Mouse (Mus musculus) neural tube, embryonic 14.5 days (tissue): ENCODE results near the gene Glis1. TPM values are rescaled to one million over a fixed set of nuclear protein-coding genes. Genes with fewer than 3 reads are reported as not detected.
A peak's percentile ranks its signal among the peaks of the same experiment; 100 is the strongest.

Experiments
- ATAC-seq: fragments of 200-750 bp; cut with Nextera tagmentation; 2 replicates; pipeline ENCODE4 v1.8.0; 2017; ENCODE audit warnings: low read depth, mild to moderate bottlenecking, moderate TSS enrichment, moderate library complexity
- H3K27ac ChIP-seq: fragments of 300-500 bp; sonication (generic); 2 replicates; pipeline ENCODE4 v1.5.1; 2014; ENCODE audit warnings: low read depth, mild to moderate bottlenecking, control low read depth, low read length, moderate library complexity, mixed read lengths
- H3K27me3 ChIP-seq: fragments of 300-500 bp; sonication (generic); 2 replicates; pipeline ENCODE4 v1.6.1; 2014; ENCODE audit warnings: low read length; ENCODE audit not compliant: control insufficient read depth, insufficient read depth
- H3K36me3 ChIP-seq: fragments of 300-500 bp; sonication (generic); 2 replicates; pipeline ENCODE4 v1.6.1; 2014; ENCODE audit warnings: low read length, mixed read lengths; ENCODE audit not compliant: control insufficient read depth, insufficient read depth
- H3K4me1 ChIP-seq: fragments of 300-500 bp; sonication (generic); 2 replicates; pipeline ENCODE4 v1.6.1; 2014; ENCODE audit warnings: low read length; ENCODE audit not compliant: control insufficient read depth, insufficient read depth
- H3K4me2 ChIP-seq: fragments of 300-500 bp; sonication (generic); 2 replicates; pipeline ENCODE4 v1.6.1; 2014; ENCODE audit warnings: mild to moderate bottlenecking, low read depth, low read length, control low read depth
- H3K4me3 ChIP-seq: fragments of 300-500 bp; sonication (generic); 2 replicates; pipeline ENCODE4 v1.5.1; 2014; ENCODE audit warnings: low read depth, low read length, control low read depth, mixed read lengths
- H3K9ac ChIP-seq: fragments of 300-500 bp; sonication (generic); replicated peaks from 2 replicates; pipeline ENCODE4 v1.6.1; 2014; ENCODE audit warnings: low read depth, mild to moderate bottlenecking, control low read depth, low read length, mixed read lengths
- H3K9me3 ChIP-seq: fragments of 300-500 bp; sonication (generic); 2 replicates; pipeline ENCODE4 v1.6.1; 2016; ENCODE audit warnings: low read length; ENCODE audit not compliant: control insufficient read depth
- WGBS: fragments of 180-500 bp; shearing (Covaris S2); extraction: QIAGEN DNeasy Blood & Tissue Kit; methylation state at CpG from one replicate; pipeline ENCODE4 v1.1.7; 2014; 5-methylcytosine and 5-hydroxymethylcytosine counted together
- polyA plus RNA-seq: library from polyadenylated mRNA; unstranded; fragments of >200 nt; fragmentation: Nextera tagmentation; extraction: Ambion mirVana; gene quantifications from 2 replicates; pipeline ENCODE4 v1.2.1, GENCODE M21; 2014

Gene Glis1
- 4.3 and 5.7 TPM in 2 replicates for polyA plus RNA-seq

DNA sequence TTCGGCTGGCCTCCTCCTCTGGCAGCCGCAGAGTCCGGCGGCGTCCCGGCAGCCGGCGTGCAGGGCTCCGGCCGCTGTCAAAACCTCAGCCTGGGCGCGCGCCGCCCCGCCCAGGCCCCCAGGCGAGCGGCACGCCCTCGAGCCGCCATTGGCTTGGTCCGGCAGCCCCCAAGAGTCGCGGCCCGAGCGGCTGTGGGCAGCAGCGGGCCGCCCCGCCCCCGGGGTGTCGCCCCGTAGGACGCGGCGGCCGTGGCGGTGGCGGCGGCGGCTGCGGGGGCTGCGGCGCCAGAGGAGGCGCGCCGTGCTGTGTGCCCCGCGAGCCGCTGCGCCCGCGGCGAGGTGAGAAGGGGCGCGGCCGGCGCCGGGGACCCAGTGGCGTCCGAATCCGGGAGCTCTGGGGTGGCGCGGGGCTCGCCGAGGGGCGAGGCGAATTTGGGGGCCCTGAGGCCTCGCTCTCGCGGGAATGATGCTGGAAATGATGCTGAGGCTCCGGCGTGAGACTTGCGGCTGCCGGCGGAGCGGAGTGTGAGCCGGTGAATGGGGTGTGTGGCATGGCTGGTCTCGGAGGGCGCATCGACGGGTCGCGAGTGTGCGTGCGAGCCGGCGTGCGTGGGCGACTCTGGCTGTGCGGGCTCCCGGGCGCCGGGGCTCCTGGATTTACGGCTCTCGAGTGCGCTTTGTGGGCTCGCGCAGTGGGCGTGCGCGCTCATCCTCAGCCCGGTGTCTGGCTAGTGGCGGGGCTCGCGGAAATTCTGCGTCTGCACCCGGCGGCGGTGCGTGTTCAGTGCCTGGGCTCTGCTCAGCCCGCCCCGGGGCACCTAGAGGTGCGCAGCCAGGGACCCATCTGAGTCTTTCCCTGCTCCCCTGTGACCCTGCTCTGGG lies at the start of gene Glis1:
TSS of gene Glis1 (plus strand) at position 236 of the 882 bp plus-strand sequence.
- peak within 1 kb of the TSS; percentile 64 for H3K4me3 ChIP-seq
- no peaks in the 10 kb centered on the region for H3K36me3 ChIP-seq
- under 1% methylated on average over 108 of the region's 112 CpGs for WGBS
- ATAC-seq, result peak; percentile 82
- peaks cover 21% of the 10 kb centered on the region for H3K27me3 ChIP-seq
- peak within 1 kb of the TSS; percentile 71 for H3K9ac ChIP-seq
- no peaks in the 10 kb centered on the region for H3K9me3 ChIP-seq
- peaks cover 4% of the 10 kb centered on the region; the same call in 1 of the 2 replicates for H3K4me1 ChIP-seq
- H3K4me2 ChIP-seq, result peak within 1 kb of the TSS; percentile 71
- H3K27ac ChIP-seq, result no peak within 1 kb of the TSS

DNA sequence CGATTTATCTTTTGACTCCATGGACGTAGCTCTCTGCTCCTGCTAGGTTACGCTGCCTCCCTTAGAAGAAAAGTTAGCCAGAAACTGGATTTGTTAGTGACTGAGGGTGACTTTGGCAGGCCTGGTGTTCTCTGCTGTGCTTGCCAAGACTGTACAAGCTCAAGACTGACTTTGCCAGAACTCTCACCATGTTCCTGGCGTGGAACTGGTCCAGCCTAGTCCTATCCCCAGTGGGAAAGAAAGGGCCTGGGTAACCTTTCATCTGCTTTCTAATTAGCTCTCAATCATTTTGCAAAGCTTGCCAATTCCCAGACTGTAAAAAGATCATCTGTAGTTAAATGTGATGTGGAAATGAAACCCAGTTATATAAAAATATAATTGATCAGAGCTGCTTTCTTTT lies 47.4 kb upstream of the Glis1 start:
- H3K9ac ChIP-seq, result no peak overlapping the region
- no peaks in the 10 kb centered on the region for H3K4me1 ChIP-seq
- no peak overlapping the region for H3K27ac ChIP-seq
- H3K9me3 ChIP-seq, result no peaks in the 10 kb centered on the region
- WGBS, result 94% methylated on average over 4 of the region's 4 CpGs
- H3K27me3 ChIP-seq, result no peaks in the 10 kb centered on the region
- no peak overlapping the region for H3K4me2 ChIP-seq
- peaks cover 10% of the 10 kb centered on the region; the same call in 1 of the 2 replicates for H3K36me3 ChIP-seq
- ATAC-seq, result no peak
- no peak overlapping the region for H3K4me3 ChIP-seq

DNA sequence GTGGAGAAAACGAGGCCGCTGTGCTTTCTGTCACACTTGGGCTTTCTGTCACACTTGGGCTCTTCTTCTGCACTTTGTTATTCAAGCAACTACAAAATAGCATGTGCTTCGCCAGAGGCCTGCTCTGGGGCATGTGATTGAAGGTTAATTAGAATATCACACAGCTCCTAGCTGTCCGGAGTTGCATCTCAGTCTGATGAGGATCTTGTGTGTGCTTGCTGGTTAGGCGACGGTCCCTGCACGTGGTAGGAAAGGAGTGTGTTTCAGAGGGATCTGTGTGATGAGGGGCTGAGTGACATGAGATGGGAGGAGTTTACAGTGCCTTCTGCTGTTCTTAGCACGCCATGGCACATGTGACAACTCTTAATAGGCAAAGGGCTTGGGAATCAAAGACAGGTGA lies 46.9 kb upstream of the Glis1 start:
- Histone ChIP-seq H3K36me3 (peaks cover 10% of the 10 kb centered on the region; the same call in 1 of the 2 replicates), H3K4me1 (no peaks in the 10 kb centered on the region), H3K9me3 (no peaks in the 10 kb centered on the region), H3K4me2 (no peak overlapping the region), H3K4me3 (no peak overlapping the region), H3K27me3 (no peaks in the 10 kb centered on the region), H3K27ac (no peak overlapping the region), H3K9ac (no peak overlapping the region)
- WGBS, result 94% methylated on average over 8 of the region's 8 CpGs
- no peak for ATAC-seq

DNA sequence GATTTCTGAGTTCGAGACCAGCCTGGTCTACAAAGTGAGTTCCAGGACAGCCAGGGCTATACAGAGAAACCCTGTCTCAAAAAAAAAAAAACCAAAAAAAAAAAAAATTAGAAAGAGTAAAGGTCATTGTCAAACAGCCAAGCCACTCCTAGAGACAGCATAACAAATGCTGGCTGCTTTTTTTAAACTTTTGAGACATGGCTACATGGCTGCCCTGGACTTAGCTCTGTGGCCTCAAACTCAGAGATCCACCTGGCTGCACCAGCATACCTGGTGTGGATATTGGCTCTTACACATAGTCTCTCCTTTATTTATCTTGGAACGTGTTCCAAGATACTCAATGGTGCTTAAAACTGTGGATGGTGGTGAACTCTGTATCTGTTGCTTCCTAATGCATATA lies 46.1 kb upstream of the Glis1 start:
- H3K4me1 ChIP-seq, result no peaks in the 10 kb centered on the region
- H3K36me3 ChIP-seq, result peaks cover 10% of the 10 kb centered on the region; the same call in 1 of the 2 replicates
- ATAC-seq, result no peak
- no peak overlapping the region for H3K27ac ChIP-seq
- no peaks in the 10 kb centered on the region for H3K27me3 ChIP-seq
- H3K9ac ChIP-seq, result no peak overlapping the region
- 93% methylated on average over 2 of the region's 2 CpGs for WGBS
- no peak overlapping the region for H3K4me3 ChIP-seq
- H3K9me3 ChIP-seq, result no peaks in the 10 kb centered on the region
- no peak overlapping the region for H3K4me2 ChIP-seq

DNA sequence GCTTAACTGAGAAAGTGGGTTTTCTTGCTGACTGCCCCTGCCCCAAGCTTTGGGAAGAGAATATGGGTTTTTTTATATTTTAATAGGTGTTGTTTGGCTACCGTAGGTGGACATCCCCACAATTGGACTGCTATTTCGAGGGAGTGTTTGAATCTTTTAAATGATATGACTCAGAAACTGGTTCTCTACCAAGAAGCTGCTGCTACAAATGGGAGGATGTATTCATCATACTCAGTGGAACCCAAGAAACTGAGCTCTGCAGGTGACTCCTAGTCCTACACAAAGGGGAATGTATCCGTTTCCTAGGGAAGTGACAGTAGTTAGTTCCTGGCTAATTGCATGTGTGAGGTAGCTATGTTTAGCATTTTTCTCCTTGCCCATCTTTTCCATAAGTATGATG lies 45.0 kb upstream of the Glis1 start:
- Histone ChIP-seq H3K9ac (no peak overlapping the region), H3K4me3 (no peak overlapping the region), H3K4me1 (no peaks in the 10 kb centered on the region), H3K27ac (no peak overlapping the region), H3K4me2 (no peak overlapping the region), H3K27me3 (no peaks in the 10 kb centered on the region), H3K9me3 (no peaks in the 10 kb centered on the region), H3K36me3 (peaks cover 10% of the 10 kb centered on the region; the same call in 1 of the 2 replicates)
- WGBS, result 94% methylated on average over 3 of the region's 3 CpGs
- no peak for ATAC-seq

DNA sequence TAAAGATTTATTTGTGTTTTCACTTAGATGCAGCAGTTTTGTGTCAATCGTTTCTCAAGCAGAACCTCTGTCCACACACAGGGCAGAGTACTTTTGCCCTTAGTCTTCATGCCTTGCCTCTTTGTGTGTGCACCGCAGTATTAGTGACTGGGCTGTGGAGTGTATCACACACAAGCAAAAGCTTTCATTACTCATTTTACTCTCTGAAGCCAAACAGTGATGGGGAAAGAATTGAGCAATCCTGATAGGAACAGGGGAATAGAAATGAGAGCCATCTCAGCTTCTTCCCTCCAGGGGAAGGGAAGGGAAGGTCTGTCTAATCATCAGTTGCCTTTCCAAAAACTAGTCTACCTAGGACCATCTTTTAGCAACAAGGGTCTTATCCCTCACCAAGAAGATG lies 40.6 kb upstream of the Glis1 start:
- WGBS, result 90% methylated on average over 2 of the region's 2 CpGs
- Histone ChIP-seq H3K27me3 (no peaks in the 10 kb centered on the region), H3K4me2 (no peak overlapping the region), H3K36me3 (0 out of 2 replicates have a peak, but pooled peaks cover 7% of the 10 kb centered on the region), H3K9ac (no peak overlapping the region), H3K27ac (no peak overlapping the region), H3K4me1 (no peaks in the 10 kb centered on the region), H3K4me3 (no peak overlapping the region), H3K9me3 (no peaks in the 10 kb centered on the region)
- ATAC-seq, result no peak

DNA sequence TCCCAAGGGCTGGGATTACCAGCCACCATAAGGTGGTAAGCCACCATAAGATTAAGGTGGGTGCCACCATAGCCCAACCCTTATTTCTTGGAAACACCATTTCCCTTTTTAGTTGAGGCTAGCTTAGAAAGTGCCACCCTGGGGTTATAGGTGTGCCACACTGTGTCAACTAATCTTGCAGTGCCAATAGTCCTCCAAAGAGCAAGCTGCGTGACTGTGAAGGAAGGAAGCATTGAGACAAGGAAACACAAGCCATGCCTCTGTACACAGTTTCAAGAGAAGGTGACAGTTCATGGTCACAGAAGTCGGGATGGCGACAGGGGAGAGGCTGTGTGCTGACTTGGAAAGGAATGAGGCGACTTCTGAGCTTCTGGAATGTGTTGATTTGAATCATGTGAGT lies 14.2 kb upstream of the Glis1 start:
- no peak overlapping the region for H3K4me2 ChIP-seq
- no peak overlapping the region for H3K4me3 ChIP-seq
- H3K9ac ChIP-seq, result no peak overlapping the region
- 92% methylated on average over 4 of the region's 4 CpGs for WGBS
- no peak overlapping the region for H3K27ac ChIP-seq
- H3K9me3 ChIP-seq, result no peaks in the 10 kb centered on the region
- H3K27me3 ChIP-seq, result no peaks in the 10 kb centered on the region
- no peak for ATAC-seq
- no peaks in the 10 kb centered on the region for H3K36me3 ChIP-seq
- no peaks in the 10 kb centered on the region for H3K4me1 ChIP-seq

DNA sequence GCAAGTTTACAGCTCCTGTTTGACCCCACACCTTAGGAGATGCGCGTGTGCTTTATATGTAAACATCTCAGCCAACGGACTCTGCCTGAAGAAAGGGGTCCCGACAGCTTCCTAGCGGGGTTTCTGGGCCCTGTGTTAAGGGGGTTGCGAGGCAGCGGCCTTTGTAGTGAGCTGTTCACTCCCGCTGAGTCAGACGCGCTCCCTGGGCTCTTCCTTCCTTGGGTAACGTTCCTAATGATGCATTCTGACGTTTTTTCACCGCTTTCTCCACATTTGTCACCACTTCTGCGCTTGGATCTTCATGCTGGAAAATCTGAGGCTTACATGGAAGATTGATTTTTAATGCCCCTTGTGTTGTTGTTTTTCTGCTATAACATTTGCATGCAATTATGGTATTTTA lies 12.7 kb upstream of the Glis1 start:
- no peak overlapping the region for H3K4me3 ChIP-seq
- H3K9ac ChIP-seq, result no peak overlapping the region; the same call in 1 of the 2 replicates
- H3K27ac ChIP-seq, result no peak overlapping the region
- no peaks in the 10 kb centered on the region for H3K27me3 ChIP-seq
- no peaks in the 10 kb centered on the region for H3K4me1 ChIP-seq
- H3K9me3 ChIP-seq, result no peaks in the 10 kb centered on the region
- peak overlapping the region; percentile 31 for H3K4me2 ChIP-seq
- 5% methylated on average over 14 of the region's 14 CpGs for WGBS
- ATAC-seq, result no peak
- no peaks in the 10 kb centered on the region for H3K36me3 ChIP-seq

DNA sequence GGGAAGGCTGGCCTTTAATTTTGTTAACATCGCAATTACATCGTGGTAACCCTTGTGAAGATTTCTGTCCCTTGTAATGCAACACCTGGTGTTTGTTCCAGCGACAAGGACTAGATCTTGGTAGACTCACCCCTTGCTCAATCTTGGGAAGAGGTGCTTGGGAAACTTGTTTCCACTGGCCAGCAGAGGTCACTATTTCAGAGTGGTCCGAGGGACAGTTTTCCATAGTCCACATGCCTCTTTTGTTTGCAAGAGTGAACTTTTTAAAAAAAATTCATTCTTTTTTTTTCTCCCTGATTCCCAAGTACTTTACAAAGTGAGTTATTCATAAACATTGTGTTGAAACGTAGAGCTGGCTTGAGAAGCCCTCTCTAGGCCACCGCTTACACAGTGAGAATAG lies 12.2 kb upstream of the Glis1 start:
- Histone ChIP-seq H3K9me3 (no peaks in the 10 kb centered on the region), H3K27ac (no peak overlapping the region), H3K4me1 (no peaks in the 10 kb centered on the region), H3K27me3 (no peaks in the 10 kb centered on the region), H3K4me3 (no peak overlapping the region), H3K36me3 (no peaks in the 10 kb centered on the region), H3K4me2 (peak overlapping the region; percentile 31; the same call in 1 of the 2 replicates), H3K9ac (no peak overlapping the region)
- ATAC-seq, result no peak
- WGBS, result 23% methylated on average over 6 of the region's 6 CpGs
